Mouse (Mus musculus): ENCODE results near the gene Myh14. TPM values are rescaled to one million over a fixed set of nuclear protein-coding genes. Genes with fewer than 3 reads are reported as not detected.

Myh14 gene
- polyA plus RNA-seq, 1 experiment from 2014 or later, result 1.6 TPM

GRCm38 (mm10) chr7:44615987-44616386 is 54.7 kb downstream of the Myh14 start:
- Histone ChIP-seq H3K4me3 (replicated peaks; ENCODE audit: low read length) (no peak overlapping the region), H3K9me3 (ENCODE audit: control insufficient read depth, low read length) (0 out of 2 replicates have a peak, but pooled peaks cover 3% of the 10 kb centered on the region), H3K27me3 (replicated peaks; ENCODE audit: control insufficient read depth, insufficient read depth, low read length) (peaks cover 10% of the 10 kb centered on the region), H3K4me2 (ENCODE audit: low read length) (no peak overlapping the region), H3K36me3 (ENCODE audit: control insufficient read depth, insufficient read depth) (no peaks in the 10 kb centered on the region), H3K4me1 (replicated peaks; ENCODE audit: control insufficient read depth, insufficient read depth, low read length) (peaks cover 3% of the 10 kb centered on the region; the same call in 1 of the 2 replicates), H3K9ac (replicated peaks; ENCODE audit: low read depth, low read length) (no peak overlapping the region), H3K27ac (ENCODE audit: low read length) (no peak overlapping the region)
- WGBS, result 81% methylated on average over 14 of the region's 14 CpGs
- no peak for ATAC-seq

GRCm38 (mm10) chr7:44615309-44615708 is 55.3 kb downstream of the Myh14 start:
- 12% methylated on average over 10 of the region's 10 CpGs for WGBS
- Histone ChIP-seq H3K9me3 (ENCODE audit: control insufficient read depth, low read length) (0 out of 2 replicates have a peak, but pooled peaks cover 2% of the 10 kb centered on the region), H3K27me3 (replicated peaks; ENCODE audit: control insufficient read depth, insufficient read depth, low read length) (peaks cover 10% of the 10 kb centered on the region), H3K4me1 (replicated peaks; ENCODE audit: control insufficient read depth, insufficient read depth, low read length) (peaks cover 3% of the 10 kb centered on the region; the same call in 1 of the 2 replicates), H3K36me3 (ENCODE audit: control insufficient read depth, insufficient read depth) (no peaks in the 10 kb centered on the region), H3K27ac (ENCODE audit: low read length) (no peak overlapping the region), H3K4me2 (ENCODE audit: low read length) (no peak overlapping the region), H3K9ac (replicated peaks; ENCODE audit: low read depth, low read length) (no peak overlapping the region), H3K4me3 (replicated peaks; ENCODE audit: low read length) (no peak overlapping the region)
- no peak for ATAC-seq

- Histone ChIP-seq H3K36me3 (ENCODE audit: control insufficient read depth, insufficient read depth) (no peaks in the 10 kb centered on the region), H3K4me1 (replicated peaks; ENCODE audit: control insufficient read depth, insufficient read depth, low read length) (peaks cover 3% of the 10 kb centered on the region; the same call in 1 of the 2 replicates), H3K9ac (replicated peaks; ENCODE audit: low read depth, low read length) (no peak overlapping the region), H3K27ac (ENCODE audit: low read length) (no peak overlapping the region), H3K4me2 (ENCODE audit: low read length) (no peak overlapping the region), H3K27me3 (replicated peaks; ENCODE audit: control insufficient read depth, insufficient read depth, low read length) (peaks cover 10% of the 10 kb centered on the region), H3K4me3 (replicated peaks; ENCODE audit: low read length) (no peak overlapping the region), H3K9me3 (ENCODE audit: control insufficient read depth, low read length) (no peaks in the 10 kb centered on the region)
- 6% methylated on average over 20 of the region's 20 CpGs for WGBS
- no peak for ATAC-seq
Measured at GRCm38 (mm10) chr7:44614041-44614688, 56.5 kb downstream of the Myh14 start.

GRCm38 (mm10) chr7:44612192-44612591 is 58.5 kb downstream of the Myh14 start:
- H3K4me1 ChIP-seq (replicated peaks; ENCODE audit: control insufficient read depth, insufficient read depth, low read length), result peaks cover 3% of the 10 kb centered on the region; the same call in 1 of the 2 replicates
- no peak overlapping the region for H3K27ac ChIP-seq (ENCODE audit: low read length)
- 59% methylated on average over 7 of the region's 7 CpGs for WGBS
- H3K4me2 ChIP-seq (ENCODE audit: low read length), result no peak overlapping the region
- H3K27me3 ChIP-seq (replicated peaks; ENCODE audit: control insufficient read depth, insufficient read depth, low read length), result peaks cover 13% of the 10 kb centered on the region
- H3K9me3 ChIP-seq (ENCODE audit: control insufficient read depth, low read length), result no peaks in the 10 kb centered on the region
- no peaks in the 10 kb centered on the region for H3K36me3 ChIP-seq (ENCODE audit: control insufficient read depth, insufficient read depth)
- H3K4me3 ChIP-seq (replicated peaks; ENCODE audit: low read length), result no peak overlapping the region
- ATAC-seq, result no peak
- no peak overlapping the region for H3K9ac ChIP-seq (replicated peaks; ENCODE audit: low read depth, low read length)

GRCm38 (mm10) chr7:44606171-44606901 is 64.3 kb downstream of the Myh14 start:
- 7% methylated on average over 29 of the region's 29 CpGs for WGBS
- Histone ChIP-seq H3K4me2 (ENCODE audit: low read length) (no peak overlapping the region), H3K9me3 (ENCODE audit: control insufficient read depth, low read length) (no peaks in the 10 kb centered on the region; the same call in 1 of the 2 replicates), H3K27me3 (replicated peaks; ENCODE audit: control insufficient read depth, insufficient read depth, low read length) (peaks cover 41% of the 10 kb centered on the region), H3K36me3 (ENCODE audit: control insufficient read depth, insufficient read depth) (no peaks in the 10 kb centered on the region), H3K4me1 (replicated peaks; ENCODE audit: control insufficient read depth, insufficient read depth, low read length) (peaks cover 18% of the 10 kb centered on the region), H3K4me3 (replicated peaks; ENCODE audit: low read length) (no peak overlapping the region), H3K9ac (replicated peaks; ENCODE audit: low read depth, low read length) (no peak overlapping the region), H3K27ac (ENCODE audit: low read length) (no peak overlapping the region)
- ATAC-seq, result no peak

GRCm38 (mm10) chr7:44605436-44605835 is 65.2 kb downstream of the Myh14 start:
- H3K27me3 ChIP-seq (replicated peaks; ENCODE audit: control insufficient read depth, insufficient read depth, low read length), result peaks cover 47% of the 10 kb centered on the region
- no peak overlapping the region for H3K4me2 ChIP-seq (ENCODE audit: low read length)
- peaks cover 18% of the 10 kb centered on the region for H3K4me1 ChIP-seq (replicated peaks; ENCODE audit: control insufficient read depth, insufficient read depth, low read length)
- no peaks in the 10 kb centered on the region; the same call in 1 of the 2 replicates for H3K9me3 ChIP-seq (ENCODE audit: control insufficient read depth, low read length)
- 35% methylated on average over 7 of the region's 7 CpGs for WGBS
- no peak overlapping the region for H3K27ac ChIP-seq (ENCODE audit: low read length)
- no peaks in the 10 kb centered on the region for H3K36me3 ChIP-seq (ENCODE audit: control insufficient read depth, insufficient read depth)
- no peak overlapping the region for H3K4me3 ChIP-seq (replicated peaks; ENCODE audit: low read length)
- no peak for ATAC-seq
- no peak overlapping the region for H3K9ac ChIP-seq (replicated peaks; ENCODE audit: low read depth, low read length)

GRCm38 (mm10) chr7:44604619-44605018 is 66.0 kb downstream of the Myh14 start:
- peaks cover 47% of the 10 kb centered on the region for H3K27me3 ChIP-seq (replicated peaks; ENCODE audit: control insufficient read depth, insufficient read depth, low read length)
- peaks cover 18% of the 10 kb centered on the region for H3K4me1 ChIP-seq (replicated peaks; ENCODE audit: control insufficient read depth, insufficient read depth, low read length)
- 0% methylated on average over 8 of the region's 8 CpGs for WGBS
- ATAC-seq, result 0 out of 2 replicates have a peak, but pooled peaks have one; percentile 6
- H3K36me3 ChIP-seq (ENCODE audit: control insufficient read depth, insufficient read depth), result no peaks in the 10 kb centered on the region
- H3K4me3 ChIP-seq (replicated peaks; ENCODE audit: low read length), result peak overlapping the region; percentile 33
- peak overlapping the region; percentile 46 for H3K4me2 ChIP-seq (ENCODE audit: low read length)
- H3K9me3 ChIP-seq (ENCODE audit: control insufficient read depth, low read length), result no peaks in the 10 kb centered on the region; the same call in 1 of the 2 replicates
- H3K9ac ChIP-seq (replicated peaks; ENCODE audit: low read depth, low read length), result no peak overlapping the region
- H3K27ac ChIP-seq (ENCODE audit: low read length), result no peak overlapping the region

GRCm38 (mm10) chr7:44604139-44604606 is 66.5 kb downstream of the Myh14 start:
- peak; percentile 66 for ATAC-seq
- H3K36me3 ChIP-seq (ENCODE audit: control insufficient read depth, insufficient read depth), result no peaks in the 10 kb centered on the region
- peak overlapping the region; percentile 46 for H3K4me2 ChIP-seq (ENCODE audit: low read length)
- H3K27ac ChIP-seq (ENCODE audit: low read length), result no peak overlapping the region
- peaks cover 47% of the 10 kb centered on the region for H3K27me3 ChIP-seq (replicated peaks; ENCODE audit: control insufficient read depth, insufficient read depth, low read length)
- no peaks in the 10 kb centered on the region; the same call in 1 of the 2 replicates for H3K9me3 ChIP-seq (ENCODE audit: control insufficient read depth, low read length)
- H3K4me3 ChIP-seq (replicated peaks; ENCODE audit: low read length), result peak overlapping the region; percentile 33
- no peak overlapping the region for H3K9ac ChIP-seq (replicated peaks; ENCODE audit: low read depth, low read length)
- under 1% methylated on average over 24 of the region's 25 CpGs for WGBS
- H3K4me1 ChIP-seq (replicated peaks; ENCODE audit: control insufficient read depth, insufficient read depth, low read length), result peaks cover 18% of the 10 kb centered on the region

- H3K27me3 ChIP-seq (replicated peaks; ENCODE audit: control insufficient read depth, insufficient read depth, low read length), result peaks cover 47% of the 10 kb centered on the region
- no peaks in the 10 kb centered on the region; the same call in 1 of the 2 replicates for H3K9me3 ChIP-seq (ENCODE audit: control insufficient read depth, low read length)
- peaks cover 18% of the 10 kb centered on the region for H3K4me1 ChIP-seq (replicated peaks; ENCODE audit: control insufficient read depth, insufficient read depth, low read length)
- no peak overlapping the region for H3K4me2 ChIP-seq (ENCODE audit: low read length)
- 3% methylated on average over 20 of the region's 20 CpGs for WGBS
- H3K4me3 ChIP-seq (replicated peaks; ENCODE audit: low read length), result no peak overlapping the region
- H3K27ac ChIP-seq (ENCODE audit: low read length), result no peak overlapping the region
- H3K9ac ChIP-seq (replicated peaks; ENCODE audit: low read depth, low read length), result no peak overlapping the region
- ATAC-seq, result no peak
- H3K36me3 ChIP-seq (ENCODE audit: control insufficient read depth, insufficient read depth), result no peaks in the 10 kb centered on the region
Measured at GRCm38 (mm10) chr7:44603186-44603855, 67.3 kb downstream of the Myh14 start.
